Mouse (Mus musculus) kidney, postnatal 0 days (tissue): ENCODE results near the gene Cxcl13. TPM values are rescaled to one million over a fixed set of nuclear protein-coding genes. Genes with fewer than 3 reads are reported as not detected.

Experiments
- ATAC-seq: fragments of 200-750 bp; cut with Nextera tagmentation; replicated peaks from 2 replicates; pipeline ENCODE4 v1.8.0; 2017; ENCODE audit warnings: low read depth, moderate number of reproducible peaks, moderate TSS enrichment, moderate library complexity; ENCODE audit not compliant: low FRiP score
- DNase-seq: peaks from one replicate; pipeline ENCODE4 v3.0.0-alpha.2; 2016; ENCODE audit warnings: low spot score
- H3K27ac ChIP-seq: fragments of 300-500 bp; sonication (generic); 2 replicates; pipeline ENCODE4 v1.5.1; 2014; ENCODE audit warnings: mild to moderate bottlenecking
- H3K27me3 ChIP-seq: fragments of 300-500 bp; sonication (generic); 2 replicates; pipeline ENCODE4 v1.6.1; 2014; ENCODE audit warnings: low read length, mixed read lengths; ENCODE audit not compliant: insufficient read depth
- H3K36me3 ChIP-seq: fragments of 300-500 bp; sonication (generic); 2 replicates; pipeline ENCODE4 v1.6.1; 2014; ENCODE audit warnings: low read length, mixed read lengths; ENCODE audit not compliant: insufficient read depth
- H3K4me1 ChIP-seq: fragments of 300-500 bp; sonication (generic); replicated peaks from 2 replicates; pipeline ENCODE4 v1.6.1; 2014; ENCODE audit warnings: antibody characterized with exemption, low read length, mixed read lengths; ENCODE audit not compliant: insufficient read depth
- H3K4me2 ChIP-seq: fragments of 300-500 bp; sonication (generic); 2 replicates; pipeline ENCODE4 v1.6.1; 2014; ENCODE audit warnings: mild to moderate bottlenecking, low read length, moderate library complexity, mixed read lengths
- H3K4me3 ChIP-seq: fragments of 300-500 bp; sonication (generic); replicated peaks from 2 replicates; pipeline ENCODE4 v1.5.1; 2014; ENCODE audit warnings: low read depth, low read length
- H3K9ac ChIP-seq: fragments of 300-500 bp; sonication (generic); 2 replicates; pipeline ENCODE4 v1.6.1; 2014; ENCODE audit warnings: low read depth, low read length
- H3K9me3 ChIP-seq: fragments of 300-500 bp; sonication (generic); replicated peaks from 2 replicates; pipeline ENCODE4 v1.6.1; 2016; ENCODE audit warnings: low read length, inconsistent platforms, mixed read lengths
- CTCF ChIP-seq: IDR thresholded peaks from 2 replicates; pipeline ENCODE4 v1.5.1; 2016; ENCODE audit warnings: antibody characterized with exemption, low read depth, mild to moderate bottlenecking, moderate library complexity
- WGBS: fragments of 180-500 bp; shearing (Covaris S2); extraction: QIAGEN DNeasy Blood & Tissue Kit; methylation state at CpG from one replicate; pipeline ENCODE4 v1.1.7; 2014; 5-methylcytosine and 5-hydroxymethylcytosine counted together
- polyA plus RNA-seq: library from polyadenylated mRNA; unstranded; fragments of >200 nt; fragmentation: Nextera tagmentation; extraction: Ambion mirVana; gene quantifications from 2 replicates; pipeline ENCODE4 v1.2.1, GENCODE M21; 2015

Gene Cxcl13
- polyA plus RNA-seq, 1 experiment from 2014 or later, result 4.9 TPM

DNA sequence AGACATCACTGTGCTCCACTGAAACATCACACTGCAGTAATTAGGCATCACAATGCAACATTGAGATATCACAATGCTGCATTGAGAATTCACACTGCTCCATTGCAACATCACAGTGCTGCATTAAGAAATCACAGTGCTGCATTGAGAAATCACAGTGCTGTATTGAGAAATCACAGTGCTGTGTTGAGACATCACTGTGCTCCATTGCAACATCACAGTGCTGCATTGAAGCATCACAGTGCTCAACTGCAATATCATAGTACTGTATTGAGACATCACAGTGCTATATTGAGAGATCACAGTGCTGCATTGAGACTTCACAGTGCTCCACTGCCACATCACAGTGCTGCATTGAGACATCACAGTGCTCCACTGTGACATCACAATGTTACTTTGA is 46.6 kb downstream of the Cxcl13 start:
- no peak for ATAC-seq
- Histone ChIP-seq H3K4me1 (no peaks in the 10 kb centered on the region), H3K4me3 (no peak overlapping the region), H3K4me2 (no peak overlapping the region), H3K9me3 (no peaks in the 10 kb centered on the region), H3K27me3 (no peaks in the 10 kb centered on the region), H3K9ac (no peak overlapping the region), H3K36me3 (no peaks in the 10 kb centered on the region), H3K27ac (no peak overlapping the region)
- no peak for DNase-seq
- no peak for TF ChIP-seq CTCF

DNA sequence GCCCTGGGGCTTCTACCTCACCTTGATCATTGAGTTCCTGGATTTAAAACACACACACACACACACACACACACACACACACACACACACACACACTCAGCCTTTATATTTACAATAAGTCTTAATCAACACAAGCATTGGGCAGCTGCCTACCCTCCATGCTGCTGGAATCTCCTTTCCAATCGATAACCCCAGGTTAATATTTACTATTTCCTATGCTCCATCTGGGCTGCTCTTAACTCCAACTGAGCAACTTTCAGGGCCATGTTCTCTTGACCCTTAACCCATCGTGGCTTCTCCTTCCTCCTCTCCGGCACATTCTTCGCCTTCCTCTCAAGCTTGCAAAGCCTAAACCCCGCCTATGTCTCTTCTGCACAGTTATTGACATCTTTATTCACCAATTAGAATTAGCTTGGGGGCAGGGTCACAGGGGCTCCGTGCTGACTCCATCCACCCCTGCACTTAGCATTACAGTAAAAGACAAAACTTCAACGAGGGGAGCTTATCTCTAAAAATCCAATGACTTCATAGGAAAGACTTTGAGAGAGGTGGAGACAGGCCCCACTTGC is 51.6 kb downstream of the Cxcl13 start:
- no peak for DNase-seq
- Histone ChIP-seq H3K4me3 (no peak overlapping the region), H3K9me3 (no peaks in the 10 kb centered on the region), H3K27me3 (no peaks in the 10 kb centered on the region), H3K4me2 (no peak overlapping the region), H3K27ac (no peak overlapping the region), H3K9ac (no peak overlapping the region), H3K4me1 (no peaks in the 10 kb centered on the region), H3K36me3 (no peaks in the 10 kb centered on the region)
- WGBS, result 69% methylated on average over 7 of the region's 7 CpGs
- no peak for ATAC-seq
- no peak for TF ChIP-seq CTCF

DNA sequence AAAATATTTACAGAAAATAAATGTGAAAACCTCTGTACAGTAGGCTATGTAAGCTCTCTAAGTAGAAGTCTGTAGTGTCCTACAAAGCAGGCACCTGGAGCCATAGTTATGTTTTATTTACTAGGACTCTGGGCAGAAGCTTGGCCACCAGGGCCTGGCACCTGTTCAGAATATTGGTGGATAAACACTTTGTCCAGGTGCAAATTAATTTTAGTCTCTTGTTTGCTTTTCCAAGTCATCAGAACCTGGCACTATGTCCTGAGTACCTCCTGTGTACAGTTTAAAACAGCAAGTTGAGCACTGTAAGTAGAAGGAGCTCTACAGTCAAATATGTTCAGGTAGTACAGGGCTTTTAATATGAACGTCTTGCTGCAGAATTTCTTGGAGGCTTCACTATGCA is 52.3 kb downstream of the Cxcl13 start:
- Histone ChIP-seq H3K9ac (no peak overlapping the region), H3K9me3 (no peaks in the 10 kb centered on the region), H3K36me3 (no peaks in the 10 kb centered on the region), H3K4me2 (no peak overlapping the region), H3K4me3 (no peak overlapping the region), H3K27me3 (no peaks in the 10 kb centered on the region), H3K27ac (no peak overlapping the region), H3K4me1 (no peaks in the 10 kb centered on the region)
- no peak for TF ChIP-seq CTCF
- ATAC-seq (no peak), DNase-seq (no peak)
- 90% methylated on average over 1 of the region's 1 CpGs for WGBS

Other genes with a start within 250 kb of the Cxcl13 start
- not detected in 2 replicates for gene Gm7978, start 220.8 kb upstream of the Cxcl13 start, polyA plus RNA-seq
- gene Gm7982, start 214.9 kb upstream of the Cxcl13 start, polyA plus RNA-seq, result not detected in 2 replicates
- not detected in 2 replicates for gene E330014E10Rik, start 181.0 kb upstream of the Cxcl13 start, polyA plus RNA-seq
- 37.8 and 42.4 TPM in 2 replicates for gene Cnot6l, start 207.2 kb downstream of the Cxcl13 start, polyA plus RNA-seq